Mouse (Mus musculus) megakaryocyte, embryonic 14.5 days (primary cell): ENCODE data around the gene A430078G23Rik. TPM values are rescaled to one million over a fixed set of nuclear protein-coding genes. Genes with fewer than 3 reads are reported as not detected.
A peak's percentile ranks its signal among the peaks of the same experiment; 100 is the strongest.
"Not testable (repeated sequence)": the region's sequence is repeated elsewhere in the genome, so short reads cannot be mapped to it uniquely, and the experiment has no call there.

Source experiments
- H3K27me3 ChIP-seq: replicated peaks from 2 replicates; pipeline ENCODE3; 2012; ENCODE audit warnings: inconsistent platforms
- H3K36me3 ChIP-seq: replicated peaks from 2 replicates; pipeline ENCODE3; 2012; ENCODE audit warnings: low read length, inconsistent platforms, mixed read lengths
- H3K4me1 ChIP-seq: 2 replicates; pipeline ENCODE4 v1.6.1; 2012; ENCODE audit warnings: inconsistent platforms
- H3K4me3 ChIP-seq: replicated peaks from 2 replicates; pipeline ENCODE3; 2012; ENCODE audit warnings: moderate library complexity, mild to moderate bottlenecking, inconsistent platforms
- H3K9me3 ChIP-seq: 2 replicates; pipeline ENCODE4 v1.6.1; 2012; ENCODE audit warnings: inconsistent platforms
- FLI1 ChIP-seq: IDR thresholded peaks from 2 replicates; pipeline ENCODE4 v1.6.1; 2012; ENCODE audit warnings: low read length, inconsistent platforms, mixed read lengths
- GATA1 ChIP-seq: IDR thresholded peaks from 3 replicates; pipeline ENCODE4 v1.6.1; 2012; ENCODE audit warnings: mixed read lengths, low read length, inconsistent platforms, borderline replicate concordance
- polyA plus RNA-seq: library from polyadenylated mRNA; stranded (reverse); fragments of >175 nt; gene quantifications from 2 replicates; pipeline ENCODE4 v1.2.3, GENCODE M21; 2012; ENCODE audit warnings: low replicate concordance; ENCODE audit not compliant: insufficient read depth

Gene A430078G23Rik
- polyA plus RNA-seq, result 1.3 TPM in 1 of 2 replicates, not detected in the other

- no peak for TF ChIP-seq GATA1
- TF ChIP-seq FLI1, result no peak
- Histone ChIP-seq H3K27me3 (no peaks in the 10 kb centered on the region), H3K9me3 (no peaks in the 10 kb centered on the region), H3K4me3 (peak within 1 kb of the TSS; percentile 88), H3K4me1 (peaks cover 61% of the 10 kb centered on the region), H3K36me3 (no peaks in the 10 kb centered on the region)
Measured at GRCm38 (mm10) chr8:3353189-3353810, at the start of gene A430078G23Rik. A430078G23Rik (plus strand) TSS chr8:3353415.

DNA sequence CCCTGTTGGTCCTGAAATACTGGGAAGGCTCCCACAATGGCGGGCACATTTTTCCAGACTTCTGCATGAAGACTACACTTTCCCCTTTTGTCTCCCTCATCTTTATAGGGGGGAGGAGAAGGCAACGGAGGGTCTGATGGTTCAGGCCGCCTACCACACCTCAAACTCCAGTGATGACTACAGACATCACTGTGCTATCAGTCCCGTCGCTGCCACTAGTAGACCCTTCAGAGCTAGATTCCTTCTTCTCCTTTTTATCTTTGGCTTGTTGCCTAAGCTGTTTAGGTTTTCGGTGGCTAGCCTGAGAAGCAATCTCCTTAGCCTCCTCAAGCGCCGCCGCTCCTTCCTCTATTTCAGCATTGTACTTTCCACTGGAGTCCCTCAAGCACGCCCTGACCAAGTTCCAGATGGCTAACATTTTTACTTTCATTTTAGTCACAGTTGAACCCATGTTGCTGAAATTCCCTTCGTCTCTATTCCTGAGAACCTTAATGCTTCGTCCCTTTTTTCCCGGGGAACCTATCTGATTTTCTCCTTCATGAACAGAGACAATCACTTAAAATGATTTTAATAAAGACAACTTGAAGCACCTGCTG, 44.9 kb upstream of the A430078G23Rik start:
- not testable (repeated sequence) for H3K4me3 ChIP-seq, H3K27me3 ChIP-seq, H3K36me3 ChIP-seq
- peaks cover 19% of the 10 kb centered on the region for H3K9me3 ChIP-seq
- peaks cover 22% of the 10 kb centered on the region for H3K4me1 ChIP-seq

GRCm38 (mm10) chr8:3309636-3310035, 43.6 kb upstream of the A430078G23Rik start:
- TF ChIP-seq FLI1 (no peak), GATA1 (no peak)
- H3K4me3 ChIP-seq, result no peak overlapping the region
- peaks cover 19% of the 10 kb centered on the region for H3K9me3 ChIP-seq
- H3K27me3 ChIP-seq, result no peaks in the 10 kb centered on the region
- H3K4me1 ChIP-seq, result peaks cover 30% of the 10 kb centered on the region
- H3K36me3 ChIP-seq, result no peaks in the 10 kb centered on the region

GRCm38 (mm10) chr8:3311482-3311881, 41.7 kb upstream of the A430078G23Rik start:
- peaks cover 30% of the 10 kb centered on the region for H3K4me1 ChIP-seq
- TF ChIP-seq GATA1 (no peak), FLI1 (no peak)
- no peaks in the 10 kb centered on the region for H3K27me3 ChIP-seq

DNA sequence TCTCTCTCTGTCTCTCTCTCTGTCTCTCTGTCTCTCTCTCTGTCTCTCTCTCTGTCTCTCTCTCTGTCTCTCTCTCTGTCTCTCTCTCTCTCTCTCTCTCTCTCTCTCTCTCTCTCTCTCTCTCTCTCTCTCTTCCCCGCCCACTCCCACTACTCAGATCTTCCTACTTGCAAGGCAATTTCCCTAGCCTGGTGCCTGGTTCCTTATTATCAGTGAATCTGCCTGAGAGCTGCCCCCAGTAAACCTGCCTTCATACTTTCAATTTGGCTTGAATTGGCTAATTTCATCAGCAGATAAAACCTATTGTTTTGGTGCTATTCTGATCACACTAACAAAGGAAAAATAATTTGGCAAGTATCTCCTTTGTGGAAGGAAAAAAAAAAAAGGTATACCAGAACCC, 39.8 kb upstream of the A430078G23Rik start:
- not testable (repeated sequence) for H3K36me3 ChIP-seq, H3K4me3 ChIP-seq

More at GRCm38 (mm10) chr8:3311482-3311881, 41.7 kb upstream of the A430078G23Rik start:
- no peak overlapping the region for H3K4me3 ChIP-seq
- peaks cover 7% of the 10 kb centered on the region for H3K9me3 ChIP-seq
- no peaks in the 10 kb centered on the region for H3K36me3 ChIP-seq

GRCm38 (mm10) chr8:3313843-3314242, 39.4 kb upstream of the A430078G23Rik start:
- H3K36me3 ChIP-seq, result no peaks in the 10 kb centered on the region
- TF ChIP-seq GATA1 (no peak), FLI1 (no peak)
- no peaks in the 10 kb centered on the region for H3K9me3 ChIP-seq
- H3K4me3 ChIP-seq, result no peak overlapping the region
- H3K4me1 ChIP-seq, result peaks cover 30% of the 10 kb centered on the region
- H3K27me3 ChIP-seq, result no peaks in the 10 kb centered on the region

More for the DNA sequence above, 39.8 kb upstream of the A430078G23Rik start:
- not testable (repeated sequence) for H3K9me3 ChIP-seq, H3K27me3 ChIP-seq
- peaks cover 32% of the 10 kb centered on the region for H3K4me1 ChIP-seq

GRCm38 (mm10) chr8:3314345-3314744, 38.9 kb upstream of the A430078G23Rik start:
- Histone ChIP-seq H3K4me1 (peaks cover 30% of the 10 kb centered on the region), H3K9me3 (no peaks in the 10 kb centered on the region), H3K27me3 (no peaks in the 10 kb centered on the region), H3K36me3 (no peaks in the 10 kb centered on the region), H3K4me3 (no peak overlapping the region)
- TF ChIP-seq GATA1 (no peak), FLI1 (no peak)

GRCm38 (mm10) chr8:3316585-3316984, 36.6 kb upstream of the A430078G23Rik start:
- H3K27me3 ChIP-seq, result no peaks in the 10 kb centered on the region
- no peaks in the 10 kb centered on the region for H3K36me3 ChIP-seq
- TF ChIP-seq FLI1 (no peak), GATA1 (no peak)
- no peak overlapping the region for H3K4me3 ChIP-seq
- H3K4me1 ChIP-seq, result peaks cover 22% of the 10 kb centered on the region
- H3K9me3 ChIP-seq, result no peaks in the 10 kb centered on the region

DNA sequence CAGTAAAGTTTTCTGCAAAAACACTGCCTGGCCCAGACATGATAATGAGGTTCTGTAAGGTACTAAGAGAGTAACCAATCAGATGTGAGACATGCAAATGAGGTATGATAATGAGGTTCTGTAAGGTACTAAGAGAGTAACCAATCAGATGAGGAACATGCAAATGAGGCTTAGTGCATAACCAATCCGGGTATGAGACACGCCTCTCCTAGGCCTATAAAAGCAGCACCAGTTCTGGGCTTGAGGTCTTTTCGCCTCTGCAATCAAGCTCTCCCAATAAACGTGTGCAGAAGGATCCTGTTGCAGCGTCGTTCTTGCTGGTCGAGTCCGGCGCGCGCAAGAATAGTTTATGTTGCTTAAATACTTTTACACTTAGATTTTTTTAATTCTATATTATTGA, 33.9 kb upstream of the A430078G23Rik start:
- peaks cover 18% of the 10 kb centered on the region for H3K4me1 ChIP-seq
- not testable (repeated sequence) for H3K27me3 ChIP-seq, H3K4me3 ChIP-seq, H3K9me3 ChIP-seq, H3K36me3 ChIP-seq

- Histone ChIP-seq H3K27me3 (no peaks in the 10 kb centered on the region), H3K9me3 (no peaks in the 10 kb centered on the region), H3K4me1 (peaks cover 55% of the 10 kb centered on the region), H3K4me3 (no peak overlapping the region), H3K36me3 (no peaks in the 10 kb centered on the region)
- TF ChIP-seq FLI1 (no peak), GATA1 (no peak)
Measured at GRCm38 (mm10) chr8:3324253-3324652, 29.0 kb upstream of the A430078G23Rik start.

DNA sequence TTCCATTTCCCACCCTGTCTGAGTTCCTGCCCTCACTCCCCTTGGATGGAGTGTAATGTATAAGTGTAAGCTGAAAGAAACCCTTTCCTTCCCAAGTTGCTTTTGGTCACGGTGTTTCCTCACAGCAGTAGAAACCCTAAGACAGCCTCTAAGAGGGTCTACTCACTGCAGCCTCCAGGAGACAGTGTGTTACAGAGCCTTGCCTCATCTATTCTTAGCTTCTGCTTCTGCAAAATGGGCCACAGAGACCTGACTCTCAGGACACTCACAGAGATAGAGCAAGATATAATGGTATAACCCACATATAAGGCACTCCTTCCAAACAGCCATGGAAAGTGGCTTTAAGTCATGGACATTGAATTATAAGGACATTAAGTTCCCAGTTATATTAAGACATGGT, 26.2 kb upstream of the A430078G23Rik start:
- Histone ChIP-seq H3K36me3 (no peaks in the 10 kb centered on the region), H3K4me1 (peaks cover 64% of the 10 kb centered on the region), H3K27me3 (no peaks in the 10 kb centered on the region), H3K4me3 (peak overlapping the region; percentile 21), H3K9me3 (no peaks in the 10 kb centered on the region)
- TF ChIP-seq GATA1 (no peak), FLI1 (no peak)
